Mouse (Mus musculus) megakaryocyte, embryonic 14.5 days (primary cell): ENCODE results near the gene Siva1. TPM values are rescaled to one million over a fixed set of nuclear protein-coding genes. Genes with fewer than 3 reads are reported as not detected.

Experiments
- H3K27me3 ChIP-seq: replicated peaks from 2 replicates; pipeline ENCODE3; 2012; ENCODE audit warnings: inconsistent platforms
- H3K36me3 ChIP-seq: replicated peaks from 2 replicates; pipeline ENCODE3; 2012; ENCODE audit warnings: low read length, inconsistent platforms, mixed read lengths
- H3K4me1 ChIP-seq: 2 replicates; pipeline ENCODE4 v1.6.1; 2012; ENCODE audit warnings: inconsistent platforms
- H3K4me3 ChIP-seq: replicated peaks from 2 replicates; pipeline ENCODE3; 2012; ENCODE audit warnings: moderate library complexity, mild to moderate bottlenecking, inconsistent platforms
- H3K9me3 ChIP-seq: 2 replicates; pipeline ENCODE4 v1.6.1; 2012; ENCODE audit warnings: inconsistent platforms
- FLI1 ChIP-seq: IDR thresholded peaks from 2 replicates; pipeline ENCODE4 v1.6.1; 2012; ENCODE audit warnings: low read length, inconsistent platforms, mixed read lengths
- GATA1 ChIP-seq: IDR thresholded peaks from 3 replicates; pipeline ENCODE4 v1.6.1; 2012; ENCODE audit warnings: mixed read lengths, low read length, inconsistent platforms, borderline replicate concordance
- polyA plus RNA-seq: library from polyadenylated mRNA; stranded (reverse); fragments of >175 nt; gene quantifications from 2 replicates; pipeline ENCODE4 v1.2.3, GENCODE M21; 2012; ENCODE audit warnings: low replicate concordance; ENCODE audit not compliant: insufficient read depth

Gene Siva1
- polyA plus RNA-seq, 1 experiment, result 63.6 TPM

DNA sequence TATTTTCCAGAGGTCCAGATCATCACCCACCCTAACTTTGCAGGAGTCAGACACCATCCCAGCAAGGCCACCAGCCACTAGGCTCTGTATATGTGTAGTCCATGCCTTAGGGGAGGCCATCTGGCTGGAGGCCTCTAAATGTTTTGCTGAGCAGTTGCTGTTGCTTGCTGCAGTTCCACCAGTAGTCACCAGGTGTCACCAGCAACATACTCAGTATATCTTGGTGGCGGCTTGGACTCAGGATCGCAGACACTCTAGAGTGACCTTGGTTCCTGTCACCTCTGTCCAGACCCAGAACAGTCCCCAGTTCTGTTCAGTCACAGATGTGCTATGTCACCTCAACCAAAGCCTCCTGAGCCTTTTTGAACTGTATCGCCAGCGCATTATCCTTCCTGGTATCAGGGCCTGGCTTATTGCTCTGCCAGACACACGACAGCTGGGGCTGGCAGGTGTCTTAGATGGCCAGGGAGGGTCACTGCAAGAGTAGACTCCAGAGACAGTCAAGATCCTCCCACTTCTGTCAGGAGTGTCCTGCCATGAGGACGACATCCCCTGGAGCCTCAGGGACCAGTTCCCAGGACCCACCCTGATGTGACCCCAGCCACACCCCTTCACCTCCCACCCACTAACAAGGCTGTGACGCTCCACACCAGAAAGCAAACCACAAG, 8.8 kb downstream of the Siva1 start:
- Histone ChIP-seq H3K9me3 (no peaks in the 10 kb centered on the region), H3K4me1 (peaks cover 19% of the 10 kb centered on the region), H3K36me3 (peaks cover 100% of the 10 kb centered on the region), H3K4me3 (no peak overlapping the region), H3K27me3 (no peaks in the 10 kb centered on the region)
- TF ChIP-seq FLI1, result no peak
- TF ChIP-seq GATA1, result no peak

DNA sequence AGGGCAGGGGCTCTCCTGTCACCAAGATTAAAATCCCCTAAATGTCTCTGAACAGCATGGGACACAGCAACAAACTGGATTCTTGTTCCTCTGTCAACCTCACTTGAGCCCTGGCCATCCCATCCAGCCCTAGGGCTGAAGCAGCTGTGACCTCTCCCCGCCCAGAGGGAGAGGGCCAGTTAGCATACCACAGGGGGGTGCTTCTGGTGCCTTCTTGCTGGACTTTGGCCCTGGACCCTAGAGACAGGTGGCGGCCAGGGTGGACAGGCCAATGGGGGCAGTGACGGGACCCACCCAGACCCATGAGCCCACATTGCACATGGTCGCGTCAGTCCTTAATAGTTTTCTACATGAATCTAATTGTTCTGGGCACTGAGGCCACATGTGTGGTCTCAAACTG, 9.6 kb downstream of the Siva1 start:
- TF ChIP-seq FLI1 (no peak), GATA1 (no peak)
- H3K4me1 ChIP-seq, result peaks cover 11% of the 10 kb centered on the region
- no peak overlapping the region for H3K4me3 ChIP-seq
- H3K36me3 ChIP-seq, result peaks cover 100% of the 10 kb centered on the region
- no peaks in the 10 kb centered on the region for H3K9me3 ChIP-seq
- no peaks in the 10 kb centered on the region for H3K27me3 ChIP-seq

DNA sequence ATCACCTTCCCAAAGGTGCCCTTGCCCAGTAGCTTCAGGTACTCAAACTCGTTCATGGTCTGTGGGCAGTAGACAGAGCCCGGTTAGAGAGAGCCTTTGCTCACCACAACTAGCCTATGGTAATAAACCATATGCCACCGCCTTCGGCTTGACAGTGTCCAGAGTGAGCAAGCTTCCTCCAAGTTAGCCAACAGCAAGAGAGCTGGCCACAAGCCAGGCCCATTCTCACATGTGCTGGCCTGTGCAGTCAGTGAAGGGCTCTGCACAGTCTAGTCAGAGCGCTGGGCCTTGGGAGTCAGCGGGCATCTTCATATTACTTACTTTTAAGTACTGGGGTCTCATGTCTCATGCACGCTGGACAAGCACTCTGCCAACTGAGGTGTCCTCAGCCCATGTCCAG, 14.1 kb downstream of the Siva1 start:
- no peaks in the 10 kb centered on the region for H3K9me3 ChIP-seq
- H3K4me1 ChIP-seq, result no peaks in the 10 kb centered on the region; the same call in 1 of the 2 replicates
- H3K4me3 ChIP-seq, result no peak overlapping the region
- TF ChIP-seq GATA1 (no peak), FLI1 (no peak)
- H3K27me3 ChIP-seq, result no peaks in the 10 kb centered on the region
- H3K36me3 ChIP-seq, result peaks cover 100% of the 10 kb centered on the region

DNA sequence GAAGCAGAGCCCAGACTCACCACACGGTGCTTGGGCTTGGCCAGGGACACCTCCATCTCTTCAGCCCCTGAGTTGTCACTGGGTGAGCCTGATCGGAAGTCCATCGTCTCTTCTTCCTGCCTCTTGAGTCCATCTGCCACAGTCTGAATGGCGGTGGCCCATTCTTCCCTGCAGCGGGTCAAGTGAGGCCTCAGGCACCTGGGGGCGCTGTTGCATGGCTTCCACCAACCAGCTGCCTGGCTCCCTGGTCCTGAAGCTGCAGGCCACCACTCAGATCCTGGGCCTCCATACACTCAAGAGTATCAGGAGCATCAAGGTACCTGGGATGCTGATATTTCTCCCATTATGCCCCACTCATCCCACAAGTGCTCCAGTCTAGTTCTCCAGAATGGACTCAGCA, 14.6 kb downstream of the Siva1 start:
- H3K27me3 ChIP-seq, result no peaks in the 10 kb centered on the region
- no peaks in the 10 kb centered on the region; the same call in 1 of the 2 replicates for H3K4me1 ChIP-seq
- no peak overlapping the region for H3K4me3 ChIP-seq
- TF ChIP-seq GATA1 (no peak), FLI1 (no peak)
- H3K9me3 ChIP-seq, result no peaks in the 10 kb centered on the region
- H3K36me3 ChIP-seq, result peaks cover 100% of the 10 kb centered on the region

DNA sequence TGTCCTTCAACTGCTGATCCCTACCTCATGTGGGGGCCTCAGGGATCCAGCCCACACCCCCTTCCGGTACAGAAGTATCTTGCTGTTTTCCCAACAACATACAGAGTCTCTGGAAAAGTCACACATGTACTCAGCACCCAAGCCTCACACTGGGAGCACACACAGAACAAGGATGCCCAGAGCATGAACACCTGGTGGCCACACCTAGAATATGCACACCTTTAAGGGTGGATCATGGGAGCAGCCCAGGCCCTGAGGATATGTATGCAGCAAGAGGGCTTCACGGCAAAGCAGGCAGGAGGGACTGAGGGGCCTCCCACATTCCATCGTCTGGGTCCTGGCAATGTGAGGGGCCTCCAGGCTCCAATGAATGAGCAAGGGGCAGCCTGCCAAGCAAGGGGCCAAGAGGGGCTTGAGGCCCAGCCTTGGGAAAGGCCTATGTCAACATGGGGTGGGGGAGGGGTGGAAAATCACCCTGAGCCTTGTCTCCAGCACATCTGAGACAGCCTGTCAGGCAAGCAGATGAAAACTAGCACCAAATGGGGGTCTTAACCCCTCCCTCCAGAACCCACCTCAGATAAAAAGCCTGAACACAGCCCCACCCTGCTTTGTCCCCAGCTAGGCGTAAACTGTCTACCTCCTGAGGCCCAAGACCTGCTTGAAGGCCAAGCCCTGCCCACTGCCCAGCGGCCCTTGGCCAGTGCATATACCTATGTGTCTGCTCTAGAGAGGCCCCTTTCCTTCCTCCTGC, 16.3 kb downstream of the Siva1 start:
- H3K4me3 ChIP-seq, result no peak overlapping the region
- TF ChIP-seq FLI1 (no peak), GATA1 (no peak)
- no peaks in the 10 kb centered on the region for H3K9me3 ChIP-seq
- H3K36me3 ChIP-seq, result peaks cover 99% of the 10 kb centered on the region
- peaks cover 5% of the 10 kb centered on the region for H3K4me1 ChIP-seq
- H3K27me3 ChIP-seq, result no peaks in the 10 kb centered on the region

DNA sequence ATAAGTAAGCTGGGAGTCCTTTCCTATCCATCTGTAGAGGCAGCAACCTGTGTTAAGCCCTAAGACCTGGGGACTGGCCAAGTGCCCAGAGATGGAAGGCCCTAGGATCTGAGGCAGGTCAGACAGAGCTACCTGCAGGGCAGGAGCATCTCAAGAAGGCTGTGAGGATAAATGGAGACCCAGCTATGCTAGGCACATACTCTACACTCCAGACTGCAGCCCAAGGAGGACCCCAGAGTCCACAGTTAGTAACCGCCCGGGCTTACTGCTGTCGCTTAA, 16.8 kb downstream of the Siva1 start:
- Histone ChIP-seq H3K9me3 (no peaks in the 10 kb centered on the region), H3K27me3 (no peaks in the 10 kb centered on the region), H3K4me1 (peaks cover 10% of the 10 kb centered on the region), H3K4me3 (no peak overlapping the region), H3K36me3 (peaks cover 99% of the 10 kb centered on the region)
- TF ChIP-seq GATA1, result no peak
- no peak for TF ChIP-seq FLI1

DNA sequence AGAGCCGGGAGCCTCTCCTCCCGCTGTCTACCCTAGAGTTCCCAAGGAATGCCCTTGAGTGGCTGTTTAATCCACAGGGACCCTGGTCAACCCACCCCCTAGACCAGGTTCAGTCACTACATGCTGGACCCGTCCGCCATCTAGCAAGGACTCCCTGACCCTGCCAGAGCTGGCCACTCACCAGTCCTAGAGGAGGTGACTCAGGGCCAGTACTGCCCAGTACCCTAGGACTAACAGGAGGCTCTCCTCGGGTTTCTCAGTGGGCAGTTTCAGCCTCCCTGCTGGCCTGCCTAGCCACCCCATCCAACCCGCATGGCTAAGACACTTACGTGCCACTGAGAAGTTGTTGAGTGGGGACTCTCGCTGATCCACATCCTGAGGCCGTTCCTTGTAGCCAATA, 17.4 kb downstream of the Siva1 start:
- no peak for TF ChIP-seq FLI1
- no peak for TF ChIP-seq GATA1
- H3K27me3 ChIP-seq, result no peaks in the 10 kb centered on the region
- peaks cover 16% of the 10 kb centered on the region for H3K4me1 ChIP-seq
- H3K9me3 ChIP-seq, result no peaks in the 10 kb centered on the region
- no peak overlapping the region for H3K4me3 ChIP-seq
- peaks cover 99% of the 10 kb centered on the region for H3K36me3 ChIP-seq

DNA sequence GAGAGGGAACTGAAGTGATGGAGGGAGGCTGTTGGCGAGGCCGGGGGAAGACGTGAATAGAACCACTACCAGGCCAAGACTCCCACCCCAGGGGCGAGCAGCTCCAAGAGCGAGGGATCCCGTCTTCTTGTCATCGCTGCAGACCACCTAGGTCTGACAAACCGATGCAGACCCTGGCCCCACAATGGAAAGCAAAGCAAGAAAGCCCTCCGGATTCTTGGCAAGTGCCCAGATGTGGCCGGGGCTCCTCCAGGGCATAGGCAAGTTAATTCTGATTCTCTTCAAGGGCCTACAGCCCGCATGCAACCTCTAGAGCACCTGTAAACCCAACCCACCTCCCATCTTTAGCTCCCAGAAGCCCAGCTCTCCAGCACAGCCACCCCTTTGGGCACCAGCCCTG, 18.8 kb downstream of the Siva1 start:
- H3K9me3 ChIP-seq, result no peaks in the 10 kb centered on the region
- peaks cover 31% of the 10 kb centered on the region for H3K4me1 ChIP-seq
- H3K36me3 ChIP-seq, result peaks cover 99% of the 10 kb centered on the region
- H3K4me3 ChIP-seq, result no peak overlapping the region
- TF ChIP-seq FLI1 (no peak), GATA1 (no peak)
- H3K27me3 ChIP-seq, result no peaks in the 10 kb centered on the region

DNA sequence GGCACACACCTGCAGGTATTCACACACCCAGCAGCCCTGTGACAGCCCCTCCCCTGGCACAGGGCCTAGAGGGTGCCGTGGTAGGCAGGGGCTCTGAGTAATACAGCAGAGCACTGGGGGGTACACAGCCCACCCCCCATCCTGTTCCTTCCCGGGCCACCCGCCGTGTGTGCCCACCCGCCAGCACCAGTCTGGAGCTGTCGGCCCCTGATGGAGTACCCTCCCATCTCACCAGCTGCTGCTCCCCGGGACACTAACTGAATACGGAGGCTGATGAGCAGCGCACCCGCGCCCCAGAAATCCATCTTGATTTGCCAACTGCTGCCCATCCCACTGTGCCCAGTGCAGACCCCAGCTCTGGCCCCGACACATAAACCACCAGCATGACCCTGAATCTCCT, 19.2 kb downstream of the Siva1 start:
- TF ChIP-seq FLI1 (no peak), GATA1 (no peak)
- no peak overlapping the region for H3K4me3 ChIP-seq
- H3K36me3 ChIP-seq, result peaks cover 99% of the 10 kb centered on the region
- H3K27me3 ChIP-seq, result no peaks in the 10 kb centered on the region
- peaks cover 35% of the 10 kb centered on the region for H3K4me1 ChIP-seq
- no peaks in the 10 kb centered on the region for H3K9me3 ChIP-seq

DNA sequence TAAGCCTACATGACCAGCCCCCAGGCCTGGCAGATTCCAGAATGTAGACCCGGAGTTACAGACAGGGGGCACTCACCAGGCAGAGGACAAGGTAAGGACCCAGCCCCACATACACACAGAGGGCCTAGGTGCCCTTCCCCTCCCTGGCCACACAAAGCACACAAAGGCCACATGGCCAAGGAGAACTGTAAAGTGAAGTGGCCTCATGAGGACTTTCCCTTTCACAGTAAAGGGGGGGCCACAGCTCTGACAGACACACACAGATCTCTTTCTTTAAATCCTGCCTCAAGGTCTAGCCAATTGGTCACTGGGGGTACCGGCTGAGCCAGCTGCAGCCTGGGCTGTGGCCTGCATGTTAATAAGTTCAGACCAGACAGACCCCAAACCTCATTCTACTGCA, 19.6 kb downstream of the Siva1 start:
- no peaks in the 10 kb centered on the region for H3K9me3 ChIP-seq
- H3K4me1 ChIP-seq, result peaks cover 39% of the 10 kb centered on the region
- no peaks in the 10 kb centered on the region for H3K27me3 ChIP-seq
- H3K4me3 ChIP-seq, result no peak overlapping the region
- TF ChIP-seq GATA1 (no peak), FLI1 (no peak)
- H3K36me3 ChIP-seq, result peaks cover 99% of the 10 kb centered on the region

DNA sequence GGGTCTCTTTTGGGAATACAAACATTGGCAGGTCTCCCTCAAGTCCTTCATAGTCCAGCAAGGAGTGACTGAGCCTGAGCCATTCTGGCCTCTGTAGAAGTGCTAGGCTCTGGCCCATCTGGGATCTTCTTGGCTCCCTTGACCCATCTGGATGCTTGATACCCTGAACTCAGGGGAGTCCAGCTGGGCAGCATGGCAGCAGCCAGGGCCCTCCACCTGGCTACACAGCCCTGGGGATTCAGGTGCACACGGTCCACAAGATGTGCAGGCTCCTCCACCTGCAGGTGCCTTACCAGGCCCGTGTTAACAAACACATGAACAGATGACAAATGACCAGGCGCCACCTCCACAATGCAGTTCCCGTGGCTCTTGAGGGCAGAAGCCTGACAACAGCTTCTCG, 20.2 kb downstream of the Siva1 start:
- TF ChIP-seq GATA1 (no peak), FLI1 (no peak)
- Histone ChIP-seq H3K4me1 (peaks cover 44% of the 10 kb centered on the region), H3K36me3 (peaks cover 99% of the 10 kb centered on the region), H3K4me3 (no peak overlapping the region), H3K9me3 (no peaks in the 10 kb centered on the region), H3K27me3 (no peaks in the 10 kb centered on the region)
